Mouse (Mus musculus) CH12.LX (cell line): Measurements from ENCODE around the gene Csad.

Experiments
- CTCF ChIP-seq, 2 experiments: IDR thresholded peaks in 1 of 2; conservative IDR thresholded peaks in 1 of 2; 2 replicates each; pipeline ENCODE4 v1.5.1; 2011 to 2012; ENCODE audit warnings: low read depth in 2 of 2, low read length in 2 of 2, improper control_type of control experiment in 1 of 2, inconsistent platforms in 1 of 2, mild to moderate bottlenecking in 1 of 2, moderate library complexity in 1 of 2
- ELF1 ChIP-seq: IDR thresholded peaks from 2 replicates; pipeline ENCODE4 v1.6.1; 2014; ENCODE audit warnings: low read depth, mild to moderate bottlenecking, inconsistent platforms, low read length, improper control_type of control experiment
- EP300 ChIP-seq: IDR thresholded peaks from 2 replicates; pipeline ENCODE4 v1.6.1; 2011; ENCODE audit warnings: low read length, improper control_type of control experiment
- IRF4 ChIP-seq: IDR thresholded peaks from 2 replicates; pipeline ENCODE4 v1.6.1; 2014; ENCODE audit warnings: low read depth, mild to moderate bottlenecking, inconsistent platforms, low read length, improper control_type of control experiment
- MAX ChIP-seq: IDR thresholded peaks from 2 replicates; pipeline ENCODE4 v1.6.1; 2011; ENCODE audit warnings: low read length, improper control_type of control experiment
- PAX5 ChIP-seq: IDR thresholded peaks from 2 replicates; pipeline ENCODE4 v1.6.1; 2012; ENCODE audit warnings: low read length, inconsistent platforms, mixed read lengths
- POLR2A ChIP-seq: IDR thresholded peaks from 2 replicates; pipeline ENCODE4 v1.6.1; 2011; ENCODE audit warnings: low read depth, mild to moderate bottlenecking, improper control_type of control experiment, low read length
- RAD21 ChIP-seq: IDR thresholded peaks from 2 replicates; pipeline ENCODE4 v1.6.1; 2011; ENCODE audit warnings: low read depth, mild to moderate bottlenecking, low read length, improper control_type of control experiment, moderate library complexity
- RCOR1 ChIP-seq: conservative IDR thresholded peaks from 2 replicates; pipeline ENCODE4 v1.6.1; 2012; ENCODE audit warnings: low read depth, mild to moderate bottlenecking, inconsistent platforms, low read length, improper control_type of control experiment
- TCF12 ChIP-seq: IDR thresholded peaks from 2 replicates; pipeline ENCODE4 v1.6.1; 2014; ENCODE audit warnings: low read depth, mild to moderate bottlenecking, inconsistent platforms, low read length, improper control_type of control experiment
- USF2 ChIP-seq: conservative IDR thresholded peaks from 2 replicates; pipeline ENCODE4 v1.6.1; 2011; ENCODE audit warnings: low read depth, low read length, improper control_type of control experiment
- ZMIZ1 ChIP-seq: IDR thresholded peaks from 2 replicates; pipeline ENCODE4 v1.6.1; 2012; ENCODE audit warnings: low read depth, mild to moderate bottlenecking, inconsistent platforms, low read length, improper control_type of control experiment

- TF ChIP-seq POLR2A = no peak
- no peak for TF ChIP-seq ZMIZ1
- no peak for TF ChIP-seq RCOR1
- no peak for TF ChIP-seq PAX5
- no peak for TF ChIP-seq CTCF (conservative IDR thresholded peaks at IDR 0.05 in 1 of 2, IDR thresholded peaks at IDR 0.05 in 1 of 2; ENCODE audit: low read depth in 2 of 2, low read length in 2 of 2)
- no peak for TF ChIP-seq MAX
- TF ChIP-seq IRF4 = no peak
- no peak for TF ChIP-seq TCF12
- no peak for TF ChIP-seq USF2
- TF ChIP-seq EP300 = no peak
- TF ChIP-seq ELF1 = no peak
- no peak for TF ChIP-seq RAD21
These were observed 39.0 kb upstream of the Csad start for GRCm38 (mm10) chr15:102243229-102244190.
